Mouse (Mus musculus) kidney, adult 2 months (tissue): ENCODE measurements at regions not wholly inside any gene's neighbourhood (a gene's known extent, or its start where the extent isn't known, plus 50 kb on each side); places are given as distances from the start of the nearest gene placed in this dataset.

Experiments used
- CTCF ChIP-seq: fragments of 200-500 bp; conservative IDR thresholded peaks from 2 replicates; pipeline ENCODE4 v1.5.1; 2011; ENCODE audit warnings: low read depth, mild to moderate bottlenecking, control low read depth, low read length, moderate library complexity, mixed read lengths; ENCODE audit not compliant: insufficient read depth, insufficient read length
- POLR2A ChIP-seq: fragments of 200-500 bp; IDR thresholded peaks from one replicate; pipeline ENCODE4 v1.6.1; 2011; ENCODE audit warnings: low read depth, low read length, control low read depth

DNA sequence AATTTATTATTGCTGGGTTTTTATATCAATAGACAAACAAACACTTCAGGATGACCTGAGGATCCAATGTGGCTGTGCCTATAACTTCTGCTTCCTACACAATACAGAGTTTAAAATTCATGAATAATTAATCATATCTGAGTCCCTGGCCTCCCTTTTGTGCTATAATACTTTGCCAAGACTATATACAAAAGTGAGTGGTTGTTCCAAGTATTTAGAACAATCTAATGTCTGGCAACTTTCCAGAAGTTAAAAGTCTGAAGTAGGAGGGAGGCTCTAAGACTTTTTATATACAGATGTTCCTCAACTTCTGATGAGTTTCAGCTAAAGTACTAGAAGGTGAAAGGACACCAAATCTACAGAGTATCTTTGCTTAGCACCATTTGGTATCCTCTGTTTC is 333.5 kb downstream of the Pdgfc start:
- no peak for TF ChIP-seq POLR2A
- no peak for TF ChIP-seq CTCF
